Mouse (Mus musculus) v-Abl transformed pro-B cells (cell line): Measurements from ENCODE around the gene Lilrb4a.
"Not testable (repeated sequence)": the region's sequence is repeated elsewhere in the genome, so short reads cannot be mapped to it uniquely, and the experiment has no call there.

ENCODE experiments used
- in situ Hi-C, 2 experiments: fragments of 400-800 bp; cut with MboI; formaldehyde crosslinking; loops; one replicate each; pipeline ENCODE4 v1.15.1; 2025; ENCODE audit not compliant: unreplicated experiment in 2 of 2

The Lilrb4a gene

DNA sequence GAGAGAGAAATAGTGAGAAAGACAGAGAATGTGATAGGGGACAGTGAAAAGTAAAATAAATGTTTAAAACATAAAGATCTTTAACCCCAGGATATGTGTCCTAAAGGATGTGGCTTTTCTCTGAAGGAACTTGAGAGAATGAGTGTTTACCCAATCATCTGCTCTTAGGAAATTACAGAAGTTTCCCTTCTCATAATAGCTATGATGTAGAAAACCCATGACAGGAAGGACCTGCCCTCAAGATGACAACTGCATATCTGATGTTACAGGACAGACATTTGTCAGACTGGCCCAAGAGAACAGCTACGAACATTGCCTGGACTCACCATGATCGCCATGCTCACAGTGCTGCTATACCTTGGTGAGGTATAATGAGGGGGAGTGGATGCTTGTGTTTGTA, at the start of gene Lilrb4a:
Gene Lilrb4a, plus strand, starts transcription at position 266 of the 400 bp plus-strand sequence.
- in situ Hi-C loops: not testable (repeated sequence)

DNA sequence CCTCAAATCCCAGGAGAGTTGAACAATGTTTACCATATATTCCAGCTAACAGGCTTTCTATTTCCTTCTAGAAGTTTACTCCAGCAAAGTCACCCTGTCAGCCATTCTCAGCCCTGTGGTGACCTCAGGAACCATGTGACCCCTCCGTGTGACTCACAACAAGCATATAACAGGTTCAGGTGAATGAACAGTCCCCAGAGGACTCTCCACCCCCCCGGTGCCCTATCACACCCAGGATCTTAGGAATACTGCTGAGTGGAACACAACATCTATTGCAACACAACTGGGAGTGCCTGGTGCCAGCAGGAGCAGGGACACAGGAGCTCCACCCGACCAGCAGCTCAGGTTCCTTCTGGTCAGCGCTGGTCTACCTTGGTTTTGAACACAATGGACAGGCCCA, 39.1 kb upstream of the Lilrb4a start:
- in situ Hi-C loops: no loop called here

DNA sequence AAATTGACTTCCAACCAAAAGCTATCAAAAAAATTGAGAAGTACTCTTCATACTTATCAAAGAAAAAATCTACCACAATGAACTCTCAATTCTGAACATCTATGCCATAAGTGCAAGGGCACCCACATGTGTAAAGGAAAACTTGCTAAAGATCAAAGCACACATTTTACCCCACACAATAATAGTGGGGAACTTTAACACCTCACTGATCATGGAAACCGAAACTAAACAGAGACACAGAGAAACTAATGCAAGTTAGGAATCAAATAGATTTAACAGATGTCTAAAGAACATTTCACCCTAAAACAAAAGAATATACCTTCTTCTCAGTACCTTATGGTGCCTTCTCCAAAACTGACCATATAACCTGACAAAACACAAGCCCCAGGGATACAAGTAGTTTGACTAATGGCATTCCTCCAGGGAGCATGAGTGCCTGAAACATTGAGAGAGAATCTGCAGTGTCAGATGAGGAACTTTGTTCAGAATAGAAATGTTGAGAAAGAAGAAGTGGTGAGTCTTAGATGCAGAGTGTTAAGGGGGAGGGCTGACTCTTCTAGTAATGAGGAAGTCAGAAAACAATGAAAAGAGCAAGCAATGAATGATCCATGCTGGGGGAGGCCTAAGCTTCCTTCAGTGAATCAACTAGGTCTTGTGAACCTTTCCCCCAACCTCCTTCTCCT, 37.0 kb upstream of the Lilrb4a start:
- in situ Hi-C loops: no loop called here

DNA sequence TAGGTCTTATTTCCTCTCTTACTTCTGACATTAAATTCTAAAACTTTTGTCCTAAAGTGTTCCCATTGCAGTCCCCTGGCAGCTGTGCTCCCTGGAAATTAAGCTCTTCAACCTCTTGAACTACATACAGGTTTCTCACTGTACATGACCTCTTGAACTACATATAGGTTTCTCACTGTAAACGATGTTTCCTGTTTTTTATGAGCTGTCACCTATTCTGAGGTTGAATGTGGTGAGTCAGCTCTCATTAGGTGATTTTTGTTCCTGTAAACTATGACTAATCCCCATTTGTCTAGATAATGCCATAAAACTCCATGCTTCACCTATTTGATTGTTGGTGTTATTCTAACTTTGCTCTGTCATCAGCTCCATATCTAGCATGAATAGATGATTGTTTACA, 36.4 kb upstream of the Lilrb4a start:
- in situ Hi-C loops: no loop called here

DNA sequence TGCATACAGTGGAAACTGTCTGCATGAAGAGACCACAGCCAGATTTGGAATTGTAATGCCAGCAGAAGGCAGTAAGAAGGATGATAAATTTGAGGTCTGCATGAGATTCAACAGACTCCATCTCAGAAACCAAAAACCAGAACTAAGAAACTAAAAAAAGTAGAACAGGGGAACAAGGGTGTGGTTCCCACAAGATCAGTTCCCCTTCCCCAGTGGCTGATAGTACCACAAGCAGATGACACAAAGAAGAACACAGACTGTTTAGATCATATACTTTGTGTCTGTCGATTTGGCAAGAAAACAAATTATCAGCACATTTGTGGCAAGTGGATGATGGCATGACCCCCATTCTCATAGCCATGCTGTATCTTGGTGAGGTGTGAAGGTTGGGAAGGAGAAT, 35.0 kb upstream of the Lilrb4a start:
- in situ Hi-C loops: no loop called here

DNA sequence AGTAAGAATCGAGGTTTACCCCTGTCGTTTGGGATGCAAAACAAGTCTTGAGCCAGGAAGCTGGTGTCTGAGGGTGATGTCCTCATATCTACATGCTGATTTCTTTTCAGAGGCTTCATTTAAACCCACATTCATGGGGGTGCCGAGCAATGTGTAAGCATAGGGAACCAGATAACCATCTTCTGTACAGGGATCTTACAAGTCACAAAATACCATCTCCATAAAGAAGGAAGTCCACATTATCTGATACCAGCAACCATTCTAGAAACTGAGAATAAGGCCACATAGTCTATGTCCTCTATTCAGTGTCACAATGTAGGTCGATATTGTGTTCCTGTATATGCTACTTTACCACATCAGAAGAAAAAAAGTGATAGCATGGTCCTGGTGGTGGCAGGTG, 34.4 kb upstream of the Lilrb4a start:
- in situ Hi-C loops: no loop called here

DNA sequence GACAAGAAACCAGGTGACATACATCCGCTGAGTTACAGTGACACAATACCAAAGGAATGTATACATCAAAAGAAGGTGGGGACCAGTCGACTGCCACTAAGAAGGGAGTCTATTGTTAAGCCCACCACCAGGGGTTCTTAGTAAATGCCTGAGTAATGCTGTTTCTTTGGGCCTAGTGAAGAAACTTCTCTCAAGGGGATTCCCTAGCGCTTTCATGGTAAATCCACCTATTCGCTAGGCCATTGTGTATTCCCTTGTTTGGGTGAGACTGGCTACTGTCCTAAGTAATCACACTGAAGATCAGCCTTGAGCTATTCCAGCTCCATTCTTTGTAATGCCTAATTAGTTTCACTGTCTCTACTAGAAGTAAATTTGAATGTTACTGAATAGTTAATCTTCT, 27.0 kb upstream of the Lilrb4a start:
- in situ Hi-C loops: not testable (repeated sequence)

DNA sequence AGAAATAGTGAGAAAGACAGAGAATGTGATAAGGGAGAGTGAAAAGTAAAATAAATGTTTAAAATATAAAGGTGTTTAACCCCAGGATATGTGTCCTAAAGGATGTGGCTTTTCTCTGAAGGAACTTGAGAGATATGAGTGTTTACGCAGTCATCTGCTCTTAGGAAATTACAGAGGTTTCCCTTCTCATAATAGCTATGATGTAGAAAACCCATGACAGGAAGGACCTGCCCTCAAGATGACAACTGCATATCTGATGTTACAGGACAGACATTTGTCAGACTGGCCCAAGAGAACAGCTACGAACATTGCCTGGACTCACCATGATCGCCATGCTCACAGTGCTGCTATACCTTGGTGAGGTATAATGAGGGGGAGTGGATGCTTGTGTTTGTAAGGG, 10.4 kb upstream of the Lilrb4a start, which contains the start of the genes Gm49339 and Lilr4b:
Gene Gm49339, plus strand, starts transcription at position 216 of the 400 bp plus-strand sequence.
Gene Lilr4b, plus strand, starts transcription at position 236 of the 400 bp plus-strand sequence.
- in situ Hi-C loops: not testable (repeated sequence)

DNA sequence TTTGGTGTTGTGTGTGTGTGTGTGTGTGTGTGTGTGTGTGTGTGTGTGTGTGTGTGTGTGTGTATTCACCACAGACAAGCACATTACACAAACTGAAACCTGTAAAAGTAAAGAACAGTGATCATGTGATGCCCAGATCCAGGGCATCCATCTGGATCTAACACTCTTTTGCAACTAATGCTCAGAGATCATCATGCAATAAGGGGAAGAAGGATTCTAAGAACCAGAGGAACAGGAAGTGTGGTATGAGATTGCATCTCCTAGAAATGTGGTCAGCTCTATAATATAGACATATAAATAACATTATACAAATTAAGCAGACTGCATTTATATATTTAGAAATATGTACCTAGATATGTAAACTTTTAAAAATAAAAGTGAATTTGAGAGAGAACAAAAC, 29.3 kb downstream of the Lilrb4a start:
- in situ Hi-C loops: no loop called here

DNA sequence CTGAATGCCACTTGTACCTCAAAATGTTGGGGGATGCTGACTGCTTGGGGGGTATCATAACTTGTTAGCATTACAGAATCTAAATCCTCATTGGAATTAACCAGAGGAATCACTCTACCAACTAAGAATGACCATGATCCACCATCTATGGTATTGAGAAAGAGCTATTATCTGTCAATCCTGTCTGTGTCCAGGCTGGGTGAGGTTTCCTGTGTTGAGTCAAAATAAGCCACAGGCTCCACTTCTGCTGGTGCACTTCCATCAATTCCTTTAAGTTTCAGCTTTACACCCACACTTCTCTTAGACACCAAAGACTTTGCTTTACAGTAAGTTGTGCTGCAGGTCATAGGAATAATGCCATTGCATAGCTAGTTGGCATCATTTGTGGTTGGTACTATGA, 30.7 kb downstream of the Lilrb4a start:
- in situ Hi-C loops: no loop called here

DNA sequence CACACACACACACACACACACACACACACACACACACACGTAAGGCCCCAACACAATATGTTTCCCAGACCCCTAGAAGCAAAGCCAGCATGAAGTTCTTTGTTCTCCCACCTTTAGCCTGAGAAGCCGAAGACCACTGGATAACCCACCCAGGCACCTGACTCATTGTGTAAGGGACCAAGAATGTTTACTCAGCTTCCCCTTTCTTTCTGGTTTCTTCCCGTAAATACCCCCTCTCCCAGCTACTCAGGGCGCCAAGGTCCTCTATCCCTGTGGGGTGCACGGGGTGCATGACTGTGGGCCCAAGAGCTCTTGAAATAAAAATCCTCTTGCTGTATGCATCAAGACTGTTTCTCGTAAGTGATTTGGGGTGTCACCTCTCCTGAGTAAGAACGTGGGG, 35.3 kb downstream of the Lilrb4a start:
- in situ Hi-C loops: no loop called here

DNA sequence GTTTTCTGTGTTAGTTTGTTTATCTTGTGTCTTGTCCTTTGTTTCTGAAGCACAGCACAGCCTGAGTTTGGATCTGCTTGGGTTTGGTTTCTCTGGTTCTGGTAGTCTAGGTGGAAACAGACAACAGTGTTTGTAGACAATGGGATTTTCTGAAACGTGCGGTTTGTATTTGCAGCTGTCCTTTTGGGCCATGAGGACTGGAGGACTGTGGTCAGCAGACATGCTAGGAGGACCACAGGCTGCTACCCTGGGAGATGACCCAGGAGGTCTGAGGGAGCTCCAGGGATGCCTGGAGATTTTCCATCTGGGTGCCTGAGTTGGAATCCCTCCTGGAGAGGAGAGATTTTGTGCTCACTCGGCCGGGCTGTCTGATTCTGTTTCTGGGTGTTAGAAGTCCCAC, 35.9 kb downstream of the Lilrb4a start:
- in situ Hi-C loops: no loop called here

DNA sequence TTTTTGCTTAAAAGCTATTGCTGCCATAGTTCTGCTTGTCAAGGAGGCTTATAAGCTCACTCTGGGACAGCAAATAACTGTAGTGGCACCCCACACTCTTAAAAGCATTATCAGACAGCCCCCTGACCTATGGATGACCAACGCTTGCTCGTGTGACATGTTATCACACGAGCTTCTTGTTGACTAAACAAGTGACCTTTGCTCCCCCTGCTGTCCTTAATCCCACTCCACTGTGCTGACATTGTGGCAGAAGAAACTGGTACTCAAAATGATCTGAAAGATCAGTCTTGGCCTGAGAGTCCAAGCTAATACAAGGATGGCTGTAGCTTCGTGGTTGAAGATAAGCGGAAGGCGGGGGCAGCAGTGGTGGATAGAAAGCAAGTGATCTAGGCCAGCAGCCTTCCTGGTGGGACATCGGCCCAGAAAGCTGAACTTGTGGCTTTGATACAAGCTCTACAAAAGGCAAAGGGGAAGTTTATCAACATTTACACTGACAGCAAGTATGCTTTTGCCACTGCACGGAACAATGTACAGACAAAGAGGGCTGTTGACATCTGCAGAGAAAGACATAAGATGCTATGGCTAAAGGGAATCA, 38.2 kb downstream of the Lilrb4a start:
- in situ Hi-C loops: no loop called here

DNA sequence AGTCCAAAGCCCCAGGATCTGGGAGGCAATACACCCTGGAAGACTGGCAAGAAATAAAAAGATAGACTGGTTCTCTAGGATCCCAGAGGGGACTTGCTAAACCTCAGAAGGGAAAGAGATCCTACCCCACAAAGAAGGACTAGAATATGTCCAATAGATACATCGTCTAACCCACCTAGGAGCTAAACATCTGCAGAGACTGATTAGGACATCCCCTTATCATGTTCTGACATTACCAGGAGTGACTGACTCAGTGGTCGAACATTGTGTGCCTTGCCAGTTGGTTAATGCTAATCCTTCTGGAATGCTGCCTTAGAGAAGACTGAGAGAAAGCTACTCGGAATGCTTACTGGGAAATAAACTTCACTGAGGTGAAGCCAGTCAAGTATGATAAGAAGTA, 38.7 kb downstream of the Lilrb4a start:
- in situ Hi-C loops: no loop called here

DNA sequence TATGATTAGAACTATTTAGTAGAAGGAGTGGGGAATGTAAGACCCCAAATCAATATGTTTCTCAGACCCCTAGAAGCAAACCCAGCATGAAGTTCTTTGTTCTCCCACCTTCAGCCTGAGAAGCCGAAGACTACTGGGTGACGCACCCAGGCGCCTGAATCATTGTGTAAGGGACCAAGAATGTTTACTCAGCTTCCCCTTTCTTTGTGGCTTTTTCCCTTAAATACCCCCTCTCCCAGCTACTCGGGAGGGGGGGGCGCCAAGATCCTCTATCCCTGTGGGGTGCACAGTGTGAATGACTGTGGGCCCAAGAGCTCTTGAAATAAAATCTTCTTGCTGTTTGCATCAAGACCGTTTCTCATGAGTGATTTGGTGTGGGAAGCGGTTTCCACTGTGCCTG, 40.1 kb downstream of the Lilrb4a start:
- in situ Hi-C loops: no loop called here
